Mouse (Mus musculus): Measurements from ENCODE around the gene Wscd2.
A peak's percentile ranks its signal among the peaks of the same experiment; 100 is the strongest.

Gene Wscd2

GRCm38 (mm10) chr5:113490033-113490432 lies at the start of gene Wscd2:
Wscd2 (plus strand) TSS chr5:113490333.
- no peak for TF ChIP-seq NANOG (IDR thresholded peaks at IDR 0.05; ENCODE audit: borderline replicate concordance, low read length)
- TF ChIP-seq CTCF (conservative IDR thresholded peaks at IDR 0.05; ENCODE audit: low read length) = no peak
- TF ChIP-seq POU5F1 (IDR thresholded peaks at IDR 0.05; ENCODE audit: borderline replicate concordance, low read length) = no peak
- H3K27me3 ChIP-seq (ENCODE audit: insufficient read depth, low read length) = peaks cover 58% of the 10 kb centered on the region
- no peaks in the 10 kb centered on the region for H3K9me3 ChIP-seq (ENCODE audit: low read length)
- peak within 1 kb of the TSS; percentile 81 for H3K4me3 ChIP-seq (replicated peaks; ENCODE audit: low read length)
- H3K4me1 ChIP-seq (replicated peaks; ENCODE audit: low read depth, low read length) = peaks cover 54% of the 10 kb centered on the region
- no peaks in the 10 kb centered on the region for H3K36me3 ChIP-seq (ENCODE audit: insufficient read depth, low read length)

GRCm38 (mm10) chr5:113442180-113442579 lies 48.0 kb upstream of the Wscd2 start:
- no peak overlapping the region for H3K4me3 ChIP-seq (replicated peaks; ENCODE audit: low read length)

GRCm38 (mm10) chr5:113448023-113448734 lies 42.0 kb upstream of the Wscd2 start:
- Histone ChIP-seq H3K4me1 (replicated peaks; ENCODE audit: low read depth, low read length) (peaks cover 55% of the 10 kb centered on the region), H3K27me3 (ENCODE audit: insufficient read depth, low read length) (no peaks in the 10 kb centered on the region)
- TF ChIP-seq NANOG (IDR thresholded peaks at IDR 0.05; ENCODE audit: borderline replicate concordance, low read length) (no peak), CTCF (conservative IDR thresholded peaks at IDR 0.05; ENCODE audit: low read length) (no peak), POU5F1 (IDR thresholded peaks at IDR 0.05; ENCODE audit: borderline replicate concordance, low read length) (no peak)

More at GRCm38 (mm10) chr5:113442180-113442579, 48.0 kb upstream of the Wscd2 start:
- TF ChIP-seq CTCF (conservative IDR thresholded peaks at IDR 0.05; ENCODE audit: low read length) (no peak), NANOG (IDR thresholded peaks at IDR 0.05; ENCODE audit: borderline replicate concordance, low read length) (no peak), POU5F1 (IDR thresholded peaks at IDR 0.05; ENCODE audit: borderline replicate concordance, low read length) (no peak)
- H3K36me3 ChIP-seq (ENCODE audit: insufficient read depth, low read length) = no peaks in the 10 kb centered on the region
- H3K27me3 ChIP-seq (ENCODE audit: insufficient read depth, low read length) = no peaks in the 10 kb centered on the region
- H3K4me1 ChIP-seq (replicated peaks; ENCODE audit: low read depth, low read length) = peaks cover 43% of the 10 kb centered on the region
- no peaks in the 10 kb centered on the region for H3K9me3 ChIP-seq (ENCODE audit: low read length)

GRCm38 (mm10) chr5:113449336-113449735 lies 40.8 kb upstream of the Wscd2 start:
- H3K27me3 ChIP-seq (ENCODE audit: insufficient read depth, low read length) = no peaks in the 10 kb centered on the region
- no peaks in the 10 kb centered on the region for H3K36me3 ChIP-seq (ENCODE audit: insufficient read depth, low read length)
- TF ChIP-seq POU5F1 (IDR thresholded peaks at IDR 0.05; ENCODE audit: borderline replicate concordance, low read length) = no peak
- no peak for TF ChIP-seq CTCF (conservative IDR thresholded peaks at IDR 0.05; ENCODE audit: low read length)
- H3K4me3 ChIP-seq (replicated peaks; ENCODE audit: low read length) = no peak overlapping the region
- peaks cover 20% of the 10 kb centered on the region for H3K9me3 ChIP-seq (ENCODE audit: low read length)
- peaks cover 63% of the 10 kb centered on the region for H3K4me1 ChIP-seq (replicated peaks; ENCODE audit: low read depth, low read length)

More at GRCm38 (mm10) chr5:113448023-113448734, 42.0 kb upstream of the Wscd2 start:
- H3K4me3 ChIP-seq (replicated peaks; ENCODE audit: low read length) = no peak overlapping the region
- H3K36me3 ChIP-seq (ENCODE audit: insufficient read depth, low read length) = no peaks in the 10 kb centered on the region
- H3K9me3 ChIP-seq (ENCODE audit: low read length) = peaks cover 20% of the 10 kb centered on the region

GRCm38 (mm10) chr5:113452691-113453090 lies 37.4 kb upstream of the Wscd2 start:
- Histone ChIP-seq H3K4me1 (replicated peaks; ENCODE audit: low read depth, low read length) (peaks cover 32% of the 10 kb centered on the region), H3K36me3 (ENCODE audit: insufficient read depth, low read length) (no peaks in the 10 kb centered on the region), H3K27me3 (ENCODE audit: insufficient read depth, low read length) (peaks cover 13% of the 10 kb centered on the region), H3K4me3 (replicated peaks; ENCODE audit: low read length) (no peak overlapping the region), H3K9me3 (ENCODE audit: low read length) (peaks cover 20% of the 10 kb centered on the region)
- TF ChIP-seq POU5F1 (IDR thresholded peaks at IDR 0.05; ENCODE audit: borderline replicate concordance, low read length) (no peak), CTCF (conservative IDR thresholded peaks at IDR 0.05; ENCODE audit: low read length) (no peak), NANOG (IDR thresholded peaks at IDR 0.05; ENCODE audit: borderline replicate concordance, low read length) (no peak)

GRCm38 (mm10) chr5:113453356-113453755 lies 36.8 kb upstream of the Wscd2 start:
- no peak overlapping the region for H3K4me3 ChIP-seq (replicated peaks; ENCODE audit: low read length)
- H3K9me3 ChIP-seq (ENCODE audit: low read length) = peaks cover 20% of the 10 kb centered on the region
- TF ChIP-seq POU5F1 (IDR thresholded peaks at IDR 0.05; ENCODE audit: borderline replicate concordance, low read length) = no peak
- peaks cover 15% of the 10 kb centered on the region for H3K27me3 ChIP-seq (ENCODE audit: insufficient read depth, low read length)
- H3K36me3 ChIP-seq (ENCODE audit: insufficient read depth, low read length) = no peaks in the 10 kb centered on the region
- H3K4me1 ChIP-seq (replicated peaks; ENCODE audit: low read depth, low read length) = peaks cover 25% of the 10 kb centered on the region

GRCm38 (mm10) chr5:113456020-113456419 lies 34.1 kb upstream of the Wscd2 start:
- no peaks in the 10 kb centered on the region; the same call in 1 of the 2 replicates for H3K9me3 ChIP-seq (ENCODE audit: low read length)
- TF ChIP-seq POU5F1 (IDR thresholded peaks at IDR 0.05; ENCODE audit: borderline replicate concordance, low read length) = no peak
- no peak for TF ChIP-seq NANOG (IDR thresholded peaks at IDR 0.05; ENCODE audit: borderline replicate concordance, low read length)
- no peak for TF ChIP-seq CTCF (conservative IDR thresholded peaks at IDR 0.05; ENCODE audit: low read length)
- peaks cover 22% of the 10 kb centered on the region for H3K4me1 ChIP-seq (replicated peaks; ENCODE audit: low read depth, low read length)
- peaks cover 37% of the 10 kb centered on the region for H3K27me3 ChIP-seq (ENCODE audit: insufficient read depth, low read length)
- H3K36me3 ChIP-seq (ENCODE audit: insufficient read depth, low read length) = no peaks in the 10 kb centered on the region
- no peak overlapping the region for H3K4me3 ChIP-seq (replicated peaks; ENCODE audit: low read length)

- peaks cover 27% of the 10 kb centered on the region for H3K4me1 ChIP-seq (replicated peaks; ENCODE audit: low read depth, low read length)
- H3K27me3 ChIP-seq (ENCODE audit: insufficient read depth, low read length) = peaks cover 42% of the 10 kb centered on the region
- no peak overlapping the region for H3K4me3 ChIP-seq (replicated peaks; ENCODE audit: low read length)
- H3K9me3 ChIP-seq (ENCODE audit: low read length) = no peaks in the 10 kb centered on the region
- no peak for TF ChIP-seq CTCF (conservative IDR thresholded peaks at IDR 0.05; ENCODE audit: low read length)
- TF ChIP-seq NANOG (IDR thresholded peaks at IDR 0.05; ENCODE audit: borderline replicate concordance, low read length) = no peak
- TF ChIP-seq POU5F1 (IDR thresholded peaks at IDR 0.05; ENCODE audit: borderline replicate concordance, low read length) = no peak
- no peaks in the 10 kb centered on the region for H3K36me3 ChIP-seq (ENCODE audit: insufficient read depth, low read length)
These were observed 33.4 kb upstream of the Wscd2 start for GRCm38 (mm10) chr5:113456756-113457155.

GRCm38 (mm10) chr5:113457260-113457659 lies 32.9 kb upstream of the Wscd2 start:
- peaks cover 47% of the 10 kb centered on the region for H3K27me3 ChIP-seq (ENCODE audit: insufficient read depth, low read length)
- TF ChIP-seq CTCF (conservative IDR thresholded peaks at IDR 0.05; ENCODE audit: low read length) = no peak
- no peak for TF ChIP-seq NANOG (IDR thresholded peaks at IDR 0.05; ENCODE audit: borderline replicate concordance, low read length)
- no peak for TF ChIP-seq POU5F1 (IDR thresholded peaks at IDR 0.05; ENCODE audit: borderline replicate concordance, low read length)
- H3K4me1 ChIP-seq (replicated peaks; ENCODE audit: low read depth, low read length) = peaks cover 32% of the 10 kb centered on the region
- no peaks in the 10 kb centered on the region for H3K36me3 ChIP-seq (ENCODE audit: insufficient read depth, low read length)
- no peaks in the 10 kb centered on the region for H3K9me3 ChIP-seq (ENCODE audit: low read length)
- H3K4me3 ChIP-seq (replicated peaks; ENCODE audit: low read length) = no peak overlapping the region
